ENCODE assay signal across 18 mouse cellular contexts in the genomic region with DNA sequence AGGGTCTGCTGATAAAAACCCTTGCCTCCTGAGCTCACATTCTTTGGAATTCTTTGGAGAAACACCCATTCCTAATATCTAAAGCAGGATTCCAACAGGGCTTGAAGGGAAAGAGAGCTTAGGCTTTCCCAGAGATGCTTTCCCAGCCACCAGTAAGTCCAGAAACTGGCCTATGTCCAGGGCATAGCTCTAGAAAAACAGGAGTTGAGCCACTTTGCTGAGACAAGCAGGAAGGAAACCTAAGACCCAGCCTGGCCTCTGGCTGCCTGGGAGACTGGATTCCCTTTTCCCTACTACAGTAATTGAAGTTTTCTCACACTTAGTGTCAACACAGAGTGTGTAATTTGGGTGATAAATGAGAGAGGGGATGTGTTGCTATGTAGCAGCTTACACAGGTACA. TPM values are rescaled to one million over a fixed set of nuclear protein-coding genes. Genes with fewer than 3 reads are reported as not detected.
DNase-seq lines count a peak whose midpoint lies in the region; ATAC-seq and TF ChIP-seq lines count a peak whose summit lies in the region.
"Had no signal": no experiment of that assay in that cellular context is flagged by ENCODE, and none has a peak within 500 bp of the region (broad histone marks: within the 10 kb centered on the region; RNA-seq: fewer than 3 reads in every experiment).

No protein-coding gene starts in this region.

- TF ChIP-seq CTCF in testis, adult 2 months (IDR thresholded peaks at IDR 0.05; ENCODE audit: control insufficient read depth, insufficient read depth, insufficient replicate concordance, low read depth, low read length): no peak

- no peak for TF ChIP-seq POLR2A in testis, adult 2 months (IDR thresholded peaks at IDR 0.05; ENCODE audit: control insufficient read depth, low read depth, low read length)

- H3K27ac ChIP-seq in kidney, embryonic 15.5 days: no peak overlapping the region
- H3K27ac ChIP-seq in testis, adult 2 months (ENCODE audit: control insufficient read depth, insufficient read depth, low read depth, low read length): no peak overlapping the region
- peak overlapping the region; percentile 59 for H3K27ac ChIP-seq in liver, embryonic 12.5 days
- H3K27ac ChIP-seq: embryonic facial prominence, embryonic 15.5 days; forebrain, embryonic 13.5 days; heart, embryonic 15.5 days; hindbrain, embryonic 15.5 days had no signal

- peak; percentile 58 for DNase-seq in kidney, adult 11 months
- no peak for DNase-seq in testis, postnatal 10 days (ENCODE audit: low spot score)
- DNase-seq in urinary bladder, postnatal 25 days (ENCODE audit: low spot score): no peak
- DNase-seq: cerebellum, adult 11 months; cerebellum, postnatal 36 days; gastrocnemius, postnatal 10 days; retina, postnatal 1 day had no signal

- H3K36me3 ChIP-seq in kidney, embryonic 15.5 days: no peaks in the 10 kb centered on the region
- H3K36me3 ChIP-seq in testis, adult 2 months (ENCODE audit: control insufficient read depth, insufficient read depth, low read length): peaks cover 1% of the 10 kb centered on the region; the same call in 1 of the 2 replicates
- H3K36me3 ChIP-seq in liver, embryonic 12.5 days: peaks cover 12% of the 10 kb centered on the region; the same call in 1 of the 2 replicates
- H3K36me3 ChIP-seq: embryonic facial prominence, embryonic 15.5 days; heart, embryonic 15.5 days; hindbrain, embryonic 15.5 days had no signal

- H3K4me3 ChIP-seq in kidney, embryonic 15.5 days (replicated peaks): no peak overlapping the region
- H3K4me3 ChIP-seq in testis, adult 2 months (ENCODE audit: control insufficient read depth, low read depth, low read length): peak overlapping the region; percentile 16; the same call in 1 of the 2 replicates
- H3K4me3 ChIP-seq in liver, embryonic 12.5 days: peak overlapping the region; percentile 77; the same call in 1 of the 2 replicates
- H3K4me3 ChIP-seq: embryonic facial prominence, embryonic 15.5 days; forebrain, embryonic 13.5 days; hindbrain, embryonic 15.5 days had no signal

- H3K9me3 ChIP-seq in kidney, embryonic 15.5 days (replicated peaks): no peaks in the 10 kb centered on the region
- no peaks in the 10 kb centered on the region for H3K9me3 ChIP-seq in liver, embryonic 12.5 days (replicated peaks)
- H3K9me3 ChIP-seq: embryonic facial prominence, embryonic 15.5 days; forebrain, embryonic 13.5 days; heart, embryonic 15.5 days; hindbrain, embryonic 15.5 days had no signal

- H3K9ac ChIP-seq in kidney, embryonic 15.5 days: no peak overlapping the region
- H3K9ac ChIP-seq in liver, embryonic 12.5 days: 0 out of 2 replicates have a peak overlapping the region, but pooled peaks have one; percentile 39
- H3K9ac ChIP-seq: embryonic facial prominence, embryonic 15.5 days; forebrain, embryonic 13.5 days; heart, embryonic 15.5 days; hindbrain, embryonic 15.5 days had no signal

- no peak for ATAC-seq in kidney, embryonic 15.5 days (replicated peaks; ENCODE audit: low FRiP score)
- no peak for ATAC-seq in liver, embryonic 12.5 days
- no peak for ATAC-seq in activated CD4-positive, CD25-positive, alpha-beta regulatory T cell, adult 4 months
- ATAC-seq: forebrain, embryonic 13.5 days had no signal

- no peak overlapping the region for H3K4me2 ChIP-seq in kidney, embryonic 15.5 days
- H3K4me2 ChIP-seq in liver, embryonic 12.5 days: peak overlapping the region; percentile 84
- H3K4me2 ChIP-seq: embryonic facial prominence, embryonic 15.5 days; forebrain, embryonic 13.5 days; hindbrain, embryonic 15.5 days had no signal

- no peaks in the 10 kb centered on the region for H3K27me3 ChIP-seq in kidney, embryonic 15.5 days
- H3K27me3 ChIP-seq in testis, adult 2 months (ENCODE audit: control insufficient read depth, insufficient read depth, low read length): no peaks in the 10 kb centered on the region
- no peaks in the 10 kb centered on the region for H3K27me3 ChIP-seq in liver, embryonic 12.5 days (replicated peaks)
- H3K27me3 ChIP-seq: embryonic facial prominence, embryonic 15.5 days; forebrain, embryonic 13.5 days; heart, embryonic 15.5 days; hindbrain, embryonic 15.5 days had no signal

- peaks cover 14% of the 10 kb centered on the region for H3K4me1 ChIP-seq in kidney, embryonic 15.5 days
- H3K4me1 ChIP-seq in testis, adult 2 months (ENCODE audit: control insufficient read depth, insufficient read depth, low read length): peaks cover 14% of the 10 kb centered on the region
- peaks cover 61% of the 10 kb centered on the region for H3K4me1 ChIP-seq in liver, embryonic 12.5 days

RNA-seq across cellular contexts. Expression of gene Sord, which starts 1.8 kb away (rescaled TPM):
- polyA plus RNA-seq in kidney, embryonic 15.5 days (2015; fragmentation: Nextera tagmentation; extraction: Ambion mirVana): 41.0 and 41.6 TPM in 2 replicates
- 740 and 863 TPM in 2 replicates for polyA plus RNA-seq in testis, adult 2 months (2012; rRNA removed)
- 159 and 163 TPM in 2 replicates for polyA plus RNA-seq in liver, embryonic 12.5 days (2016; fragmentation: Nextera tagmentation; extraction: Ambion mirVana)
- 1 to 10 TPM; 5.5 to 5.7 TPM for polyA plus RNA-seq in activated CD4-positive, CD25-positive, alpha-beta regulatory T cell, adult 4 months (2017; shearing (Covaris generic))

RNA-seq across cellular contexts. Expression of gene Terb2, which starts 50.2 kb away (rescaled TPM):
- not detected in 2 replicates for polyA plus RNA-seq in kidney, embryonic 15.5 days (2015; fragmentation: Nextera tagmentation; extraction: Ambion mirVana)
- polyA plus RNA-seq in testis, adult 2 months (2012; rRNA removed): 1.3 and 1.6 TPM in 2 replicates
- not detected in 2 replicates for polyA plus RNA-seq in liver, embryonic 12.5 days (2016; fragmentation: Nextera tagmentation; extraction: Ambion mirVana)
- polyA plus RNA-seq in activated CD4-positive, CD25-positive, alpha-beta regulatory T cell, adult 4 months (2017; shearing (Covaris generic)): not detected
- polyA plus RNA-seq: embryonic facial prominence, embryonic 15.5 days; forebrain, embryonic 13.5 days; heart, embryonic 15.5 days; limb, embryonic 14.5 days; neural tube, embryonic 14.5 days; spleen, adult 2 months had no signal

RNA-seq across cellular contexts. Expression of gene Patl2, which starts 50.3 kb away (rescaled TPM):
- polyA plus RNA-seq in kidney, embryonic 15.5 days (2015; fragmentation: Nextera tagmentation; extraction: Ambion mirVana): 0.06 TPM in 1 of 2 replicates, not detected in the other
- 0.40 and 0.86 TPM in 2 replicates for polyA plus RNA-seq in testis, adult 2 months (2012; rRNA removed)
- 0.05 TPM in 1 of 2 replicates, not detected in the other for polyA plus RNA-seq in liver, embryonic 12.5 days (2016; fragmentation: Nextera tagmentation; extraction: Ambion mirVana)
- polyA plus RNA-seq in activated CD4-positive, CD25-positive, alpha-beta regulatory T cell, adult 4 months (2017; shearing (Covaris generic)): under 1 TPM; 0.38 to 0.90 TPM
- polyA plus RNA-seq: forebrain, embryonic 13.5 days; hindbrain, embryonic 15.5 days had no signal
